Mouse (Mus musculus): ENCODE data around the gene Gfod1. TPM values are rescaled to one million over a fixed set of nuclear protein-coding genes. Genes with fewer than 3 reads are reported as not detected.

The Gfod1 gene
- polyA plus RNA-seq, 1 experiment from 2014 or later: 0.51 TPM

DNA sequence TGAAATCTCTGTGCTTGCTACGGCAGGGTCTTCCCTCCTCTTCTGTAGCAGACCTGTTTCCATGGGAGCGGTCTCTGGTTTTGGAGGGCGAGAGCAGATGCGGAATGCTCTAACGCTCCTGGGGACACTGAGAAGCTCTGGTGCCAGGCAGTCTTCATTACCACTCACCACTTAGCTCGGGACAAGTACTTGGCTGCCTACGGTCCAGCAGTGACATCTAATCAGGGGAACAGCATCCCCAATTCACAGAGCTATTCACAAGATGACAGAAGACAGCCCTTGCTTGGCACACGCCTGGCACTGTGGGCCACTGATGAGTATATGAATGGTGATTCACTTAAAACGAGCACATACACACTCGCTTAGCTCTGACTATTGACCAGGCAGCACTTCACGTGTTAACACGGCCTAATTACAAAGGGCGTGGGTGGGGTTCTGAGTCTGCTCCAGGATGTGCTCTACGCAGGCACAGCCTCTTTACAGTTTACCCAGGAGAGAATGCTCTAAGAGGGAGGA is 151.9 kb downstream of the Gfod1 start:
- ATAC-seq (ENCODE audit: extremely low read depth, insufficient number of reproducible peaks, low FRiP score, low TSS enrichment): no peak
- no peak overlapping the region for H3K9ac ChIP-seq
- H3K27me3 ChIP-seq (replicated peaks): no peaks in the 10 kb centered on the region
- WGBS: 78% methylated on average over 14 of the region's 14 CpGs
- H3K4me2 ChIP-seq: no peak overlapping the region
- peaks cover 61% of the 10 kb centered on the region for H3K36me3 ChIP-seq
- H3K4me1 ChIP-seq: peaks cover 11% of the 10 kb centered on the region
- no peak overlapping the region for H3K4me3 ChIP-seq
- no peak overlapping the region for H3K27ac ChIP-seq (replicated peaks)
- no peaks in the 10 kb centered on the region for H3K9me3 ChIP-seq

DNA sequence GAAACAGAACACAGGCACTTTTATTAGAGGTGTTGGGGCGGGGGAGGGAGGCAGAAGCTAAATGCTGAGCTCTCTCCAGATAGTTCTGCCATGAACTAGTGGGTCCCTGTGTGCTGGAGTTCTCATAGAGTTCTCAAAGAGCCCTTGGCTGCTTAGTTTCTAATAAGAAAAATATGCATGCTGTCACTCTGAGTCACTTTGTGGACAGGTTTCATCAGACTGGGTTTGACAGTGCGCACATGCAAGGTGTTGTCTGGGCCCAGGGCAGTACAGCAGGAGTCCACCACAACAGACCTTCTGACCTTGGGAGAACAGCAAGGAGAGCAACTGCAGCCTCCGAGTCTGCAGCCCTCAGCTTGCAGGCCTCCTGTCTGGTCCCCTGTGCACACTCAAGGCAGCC is 154.3 kb downstream of the Gfod1 start:
- H3K9me3 ChIP-seq: no peaks in the 10 kb centered on the region
- peak overlapping the region; percentile 53; the same call in 1 of the 2 replicates for H3K27ac ChIP-seq (replicated peaks)
- no peak overlapping the region for H3K4me2 ChIP-seq
- H3K4me3 ChIP-seq: no peak overlapping the region
- H3K4me1 ChIP-seq: peaks cover 21% of the 10 kb centered on the region
- WGBS: 64% methylated on average over 3 of the region's 3 CpGs
- H3K9ac ChIP-seq: no peak overlapping the region
- H3K36me3 ChIP-seq: peaks cover 45% of the 10 kb centered on the region
- no peaks in the 10 kb centered on the region for H3K27me3 ChIP-seq (replicated peaks)
- ATAC-seq (ENCODE audit: extremely low read depth, insufficient number of reproducible peaks, low FRiP score, low TSS enrichment): no peak

DNA sequence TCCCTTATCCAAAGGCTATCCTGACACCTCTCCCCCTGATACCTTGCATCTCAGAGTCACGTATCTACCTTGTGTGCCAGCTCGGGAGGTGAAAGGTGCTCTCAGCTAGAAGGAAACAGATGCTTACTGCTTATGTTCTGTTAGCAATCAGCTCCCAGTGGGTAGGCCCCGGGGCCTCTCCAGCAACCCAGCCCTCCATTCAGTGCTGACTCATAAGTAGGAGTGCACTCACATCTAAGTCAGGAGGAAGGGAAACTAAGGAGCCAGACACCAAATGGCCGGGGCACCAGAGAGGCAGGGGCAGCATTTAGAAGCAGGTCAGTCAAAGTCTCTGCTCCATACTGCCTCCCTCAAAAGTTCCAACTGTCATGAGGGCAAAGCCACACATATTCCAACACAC is 155.3 kb downstream of the Gfod1 start:
- 63% methylated on average over 4 of the region's 4 CpGs for WGBS
- Histone ChIP-seq H3K9me3 (no peaks in the 10 kb centered on the region), H3K4me2 (no peak overlapping the region), H3K27ac (replicated peaks) (no peak overlapping the region), H3K9ac (no peak overlapping the region), H3K36me3 (peaks cover 36% of the 10 kb centered on the region), H3K27me3 (replicated peaks) (no peaks in the 10 kb centered on the region), H3K4me3 (no peak overlapping the region), H3K4me1 (peaks cover 21% of the 10 kb centered on the region)
- no peak for ATAC-seq (ENCODE audit: extremely low read depth, insufficient number of reproducible peaks, low FRiP score, low TSS enrichment)

DNA sequence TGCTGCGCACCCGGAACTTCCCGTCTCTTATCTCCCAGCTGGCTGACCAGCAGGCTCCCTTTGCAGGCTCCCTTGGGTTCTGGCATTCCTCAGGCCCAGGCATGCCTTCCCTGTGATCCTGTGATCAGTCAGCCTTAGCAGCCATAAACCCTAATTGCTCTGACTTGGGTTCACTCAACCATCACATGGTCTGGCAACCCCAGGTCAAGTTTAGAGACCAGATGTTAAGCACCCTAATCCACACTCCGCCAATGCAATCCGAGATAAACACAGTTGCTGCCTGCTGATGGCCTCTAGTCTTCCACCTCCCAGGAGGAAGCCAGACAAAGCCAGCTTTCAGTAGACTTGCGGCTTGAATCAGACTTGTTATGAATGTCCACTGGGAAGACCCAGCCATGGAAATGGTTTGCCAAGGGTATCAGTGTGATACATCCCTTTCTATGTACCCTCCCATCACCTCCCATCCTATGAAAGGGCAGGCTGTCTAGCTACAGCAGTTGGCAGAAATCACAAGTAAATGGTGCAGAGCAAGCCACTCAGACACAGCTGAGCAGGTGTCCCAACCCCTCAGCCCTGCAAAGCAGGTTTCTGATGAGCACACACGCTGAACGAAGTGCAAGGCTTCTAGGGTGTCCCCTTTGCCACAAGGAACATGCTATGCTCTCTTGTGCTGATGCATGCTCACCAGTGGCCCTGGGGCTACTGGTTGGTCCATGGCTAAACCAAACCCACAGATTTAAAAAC is 157.3 kb downstream of the Gfod1 start:
- ATAC-seq (ENCODE audit: extremely low read depth, insufficient number of reproducible peaks, low FRiP score, low TSS enrichment): no peak
- 44% methylated on average over 8 of the region's 8 CpGs for WGBS
- Histone ChIP-seq H3K27me3 (replicated peaks) (no peaks in the 10 kb centered on the region), H3K9me3 (no peaks in the 10 kb centered on the region), H3K4me3 (no peak overlapping the region), H3K27ac (replicated peaks) (no peak overlapping the region), H3K9ac (no peak overlapping the region), H3K4me2 (no peak overlapping the region), H3K4me1 (peaks cover 18% of the 10 kb centered on the region), H3K36me3 (peaks cover 18% of the 10 kb centered on the region)

Other genes with a start within 250 kb of the Gfod1 start
- 55.9 and 60.9 TPM in 2 replicates for gene Tbc1d7, start 132.7 kb downstream of the Gfod1 start, polyA plus RNA-seq (2015; fragmentation: Nextera tagmentation; extraction: Ambion mirVana)
- 24.5 and 25.5 TPM in 2 replicates for gene Sirt5, start 61.3 kb upstream of the Gfod1 start, polyA plus RNA-seq (2015; fragmentation: Nextera tagmentation; extraction: Ambion mirVana)
- 111 and 116 TPM in 2 replicates for gene Nol7, start 94.2 kb upstream of the Gfod1 start, polyA plus RNA-seq (2015; fragmentation: Nextera tagmentation; extraction: Ambion mirVana)
- gene Ranbp9, start 177.1 kb upstream of the Gfod1 start, polyA plus RNA-seq (2015; fragmentation: Nextera tagmentation; extraction: Ambion mirVana): 4.9 and 6.2 TPM in 2 replicates